Mouse (Mus musculus) ovary, postnatal 36 days (tissue): ENCODE measurements at regions not wholly inside any gene's neighbourhood (a gene's known extent, or its start where the extent isn't known, plus 50 kb on each side); places are given as distances from the start of the nearest gene placed in this dataset.
"Not testable (repeated sequence)": the region's sequence is repeated elsewhere in the genome, so short reads cannot be mapped to it uniquely, and the experiment has no call there.

Experiments
- DNase-seq: peaks from one replicate; pipeline ENCODE4 v3.0.0; 2022; ENCODE audit warnings: low spot score, mixed read lengths

DNA sequence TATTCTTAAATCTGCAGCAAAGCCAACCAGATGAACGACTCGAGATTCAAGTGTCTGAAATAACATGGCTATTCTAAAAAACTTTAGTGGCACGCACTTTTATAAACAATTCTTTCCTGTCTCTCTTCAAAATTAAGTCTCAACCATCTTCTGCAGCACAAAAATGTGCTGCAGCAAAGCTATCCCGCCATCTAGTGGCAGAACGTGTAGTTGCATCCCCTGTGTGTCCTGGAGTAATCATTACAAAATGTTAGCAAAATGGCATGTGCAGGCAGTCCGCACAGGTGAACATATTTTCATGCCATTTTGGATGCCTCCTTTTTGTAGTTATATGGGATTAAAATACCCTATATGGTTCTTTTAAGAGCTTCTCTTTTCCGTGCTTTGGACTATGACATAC lies 293.1 kb upstream of the Slc7a14 start:
- peak; percentile 61 for DNase-seq

DNA sequence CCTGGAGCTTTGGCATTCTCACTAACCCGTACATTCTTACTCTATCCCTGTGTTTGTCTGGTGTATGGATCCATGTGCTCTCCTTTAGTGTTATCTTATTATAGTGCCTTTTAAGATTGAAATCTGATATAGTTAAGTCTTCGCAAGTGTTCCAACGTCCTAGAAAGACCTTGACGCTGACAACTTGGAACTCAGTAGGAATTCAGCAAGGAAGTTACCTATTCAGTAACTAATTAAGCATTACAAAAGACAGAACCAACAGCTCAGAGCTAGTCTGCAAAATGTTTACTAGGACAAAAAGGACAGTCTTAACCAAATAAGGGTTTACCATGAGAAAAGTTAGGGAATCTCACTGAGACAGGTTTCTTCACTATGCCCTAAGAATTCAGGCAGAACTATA lies 286.4 kb upstream of the Slc7a14 start:
- not testable (repeated sequence) for DNase-seq

DNA sequence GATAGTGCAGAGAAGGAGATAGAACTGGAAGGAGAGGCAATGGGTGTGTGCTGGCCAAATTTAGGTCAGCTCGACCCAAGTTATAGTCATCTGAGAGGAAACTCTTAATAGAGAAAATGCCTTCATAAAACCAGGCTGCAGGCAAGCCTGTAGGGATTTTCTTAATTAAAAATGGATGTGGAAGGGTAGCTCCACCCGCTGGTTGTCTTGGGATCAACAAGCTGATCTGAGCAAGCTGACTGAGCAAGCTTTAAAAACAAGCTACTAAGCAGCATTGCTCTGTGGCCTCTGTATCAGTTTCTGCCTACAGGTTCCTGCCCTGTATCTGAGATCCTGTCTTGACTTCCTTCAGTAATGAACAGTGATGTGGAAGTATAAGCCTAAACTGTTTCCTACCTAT lies 275.8 kb upstream of the Slc7a14 start:
- DNase-seq = no peak

DNA sequence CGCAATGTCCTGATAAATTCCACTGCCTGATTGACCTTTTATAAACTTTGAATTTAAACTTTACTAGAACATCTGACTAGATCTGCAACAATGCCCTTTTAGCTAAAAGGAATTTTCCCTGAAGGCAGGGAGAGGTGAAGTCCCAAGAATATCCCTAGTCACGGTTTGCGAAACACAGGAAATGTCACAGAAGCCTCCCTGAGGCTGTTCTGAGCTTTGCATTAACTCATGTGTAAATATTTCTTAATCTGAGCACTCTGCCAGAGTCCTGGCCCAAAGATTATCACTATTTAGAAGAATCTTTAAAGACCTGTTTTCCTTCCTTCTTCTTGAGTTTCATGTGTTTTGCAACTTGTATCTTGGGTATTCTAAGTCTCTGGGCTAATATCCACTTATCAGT lies 263.7 kb upstream of the Slc7a14 start:
- DNase-seq = no peak
